Mouse (Mus musculus): ENCODE measurements around the gene Slc15a1. TPM values are rescaled to one million over a fixed set of nuclear protein-coding genes. Genes with fewer than 3 reads are reported as not detected.

The Slc15a1 gene
- 0.14 TPM in 1 of 2 replicates, not detected in the other for polyA plus RNA-seq (2015; fragmentation: Nextera tagmentation; extraction: Ambion mirVana)

DNA sequence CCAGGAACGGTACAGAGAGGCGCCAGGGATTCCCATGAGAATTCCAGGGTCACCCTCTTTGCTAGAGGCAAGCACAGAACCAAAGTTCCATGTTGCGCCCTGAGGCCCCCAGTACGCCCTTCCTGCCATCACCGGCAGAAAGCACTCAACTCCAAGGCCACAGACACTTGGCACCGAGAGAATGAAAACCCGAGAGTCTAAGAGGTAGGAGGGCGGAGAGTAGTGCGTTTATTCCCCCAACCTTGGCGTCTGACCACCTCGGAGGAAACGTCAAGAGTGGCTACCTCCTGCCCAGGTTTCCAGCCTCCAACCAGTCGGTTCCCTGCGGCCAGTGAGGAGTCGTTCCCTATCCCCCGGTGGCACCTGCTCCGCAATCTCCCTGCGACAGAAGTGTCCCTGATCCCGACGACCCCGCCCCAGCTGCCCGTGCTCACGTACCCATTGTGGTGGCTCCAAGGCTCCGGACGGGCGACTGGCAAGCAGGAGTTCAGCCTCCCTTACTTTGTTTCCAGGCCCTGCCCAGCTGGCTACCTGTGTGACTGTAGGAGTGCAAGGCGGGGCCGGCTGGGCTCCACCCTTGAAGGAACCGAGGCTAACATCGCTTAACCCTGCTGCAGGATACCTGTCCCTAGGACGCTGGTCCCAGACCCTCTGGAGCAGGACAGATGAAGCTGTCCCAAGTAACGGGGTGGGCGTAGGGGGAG lies at the start of gene Slc15a1:
Gene Slc15a1, minus strand, starts transcription at position 472 of the 704 bp plus-strand sequence.
- ATAC-seq, result no peak
- H3K4me3 ChIP-seq, result peak within 1 kb of the TSS; percentile 21
- WGBS, result 10% methylated on average over 33 of the region's 33 CpGs

DNA sequence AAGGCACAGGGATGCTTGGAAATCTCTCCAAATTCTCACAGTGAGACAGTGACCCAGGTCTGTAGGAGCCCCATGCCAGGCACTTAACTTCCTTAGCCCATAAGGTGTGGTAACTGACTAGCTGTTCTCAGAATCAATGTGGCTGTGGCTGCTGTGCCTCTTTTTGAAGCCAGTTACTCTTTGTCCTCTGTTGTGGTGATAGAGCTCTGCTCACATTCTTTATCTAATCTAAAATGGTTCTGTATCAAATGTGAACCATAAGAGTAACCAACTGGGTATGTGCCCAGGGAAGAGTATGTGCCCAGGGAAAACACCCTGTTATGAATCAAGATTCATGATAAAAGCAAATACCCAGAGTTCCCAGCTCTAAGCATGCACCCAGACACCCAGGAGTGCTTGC lies 48.7 kb upstream of the Slc15a1 start:
- H3K27me3 ChIP-seq, result no peaks in the 10 kb centered on the region
- H3K9ac ChIP-seq, result no peak overlapping the region
- no peak overlapping the region for H3K4me3 ChIP-seq
- peaks cover 4% of the 10 kb centered on the region; the same call in 1 of the 2 replicates for H3K36me3 ChIP-seq (ENCODE audit: poor library complexity, severe bottlenecking)
- no peak for ATAC-seq
- H3K4me1 ChIP-seq, result no peaks in the 10 kb centered on the region
- no peak overlapping the region for H3K4me2 ChIP-seq
- H3K27ac ChIP-seq, result no peak overlapping the region
- no peaks in the 10 kb centered on the region for H3K9me3 ChIP-seq (replicated peaks)

More for the DNA sequence above, at the start of gene Slc15a1:
- Histone ChIP-seq H3K4me2 (peak within 1 kb of the TSS; percentile 47), H3K27me3 (peaks cover 34% of the 10 kb centered on the region), H3K36me3 (ENCODE audit: poor library complexity, severe bottlenecking) (no peaks in the 10 kb centered on the region), H3K4me1 (peaks cover 5% of the 10 kb centered on the region; the same call in 1 of the 2 replicates), H3K27ac (no peak within 1 kb of the TSS), H3K9me3 (replicated peaks) (no peaks in the 10 kb centered on the region), H3K9ac (no peak within 1 kb of the TSS)

DNA sequence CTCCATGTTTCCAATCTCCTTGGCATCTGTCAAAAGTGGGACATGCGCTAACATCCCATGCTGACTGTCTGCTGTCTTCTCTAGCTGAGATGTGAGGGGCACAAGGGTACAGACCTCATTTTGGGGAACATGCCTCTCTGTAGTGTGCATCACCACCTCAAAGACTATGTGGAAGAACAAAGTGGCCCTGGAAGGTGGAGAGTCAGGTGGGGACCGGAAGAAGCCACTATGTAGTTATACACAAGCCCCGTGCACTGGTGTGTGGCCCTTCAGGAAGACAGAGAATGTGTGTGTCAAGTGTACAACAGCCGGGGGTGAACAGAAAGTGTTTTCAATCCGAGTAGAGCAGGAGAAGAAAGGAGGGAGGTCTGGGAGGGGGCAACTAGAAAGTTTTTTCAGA lies 47.5 kb upstream of the Slc15a1 start:
- WGBS, result 78% methylated on average over 5 of the region's 5 CpGs
- no peak overlapping the region for H3K9ac ChIP-seq

DNA sequence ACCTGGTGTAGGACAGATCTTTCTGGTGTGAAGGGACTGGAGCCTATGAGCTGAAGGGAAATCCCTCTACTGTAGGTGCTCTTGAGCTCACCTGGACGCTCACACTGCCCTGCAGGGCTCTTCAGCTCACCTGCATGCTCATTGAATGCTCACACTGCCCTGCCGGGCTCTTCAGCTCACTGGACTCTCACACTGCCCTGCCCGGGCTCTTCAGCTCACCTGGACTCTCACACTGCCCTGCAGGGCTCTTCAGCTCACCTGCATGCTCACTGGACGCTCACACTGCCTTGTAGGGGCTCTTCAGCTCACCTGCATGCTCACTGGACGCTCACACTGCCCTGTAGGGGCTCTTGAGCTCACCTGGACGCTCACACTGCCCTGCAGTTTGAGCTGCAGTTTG lies 44.8 kb upstream of the Slc15a1 start:
- no peak overlapping the region for H3K4me3 ChIP-seq
- H3K9me3 ChIP-seq (replicated peaks), result no peaks in the 10 kb centered on the region
- no peaks in the 10 kb centered on the region for H3K27me3 ChIP-seq
- peaks cover 4% of the 10 kb centered on the region; the same call in 1 of the 2 replicates for H3K36me3 ChIP-seq (ENCODE audit: poor library complexity, severe bottlenecking)
- H3K4me2 ChIP-seq, result no peak overlapping the region
- no peak for ATAC-seq
- no peak overlapping the region for H3K9ac ChIP-seq
- WGBS, result 73% methylated on average over 6 of the region's 6 CpGs
- no peaks in the 10 kb centered on the region for H3K4me1 ChIP-seq
- no peak overlapping the region for H3K27ac ChIP-seq

More for the DNA sequence above, 47.5 kb upstream of the Slc15a1 start:
- H3K4me2 ChIP-seq, result no peak overlapping the region
- H3K4me3 ChIP-seq, result no peak overlapping the region
- ATAC-seq, result no peak
- no peaks in the 10 kb centered on the region for H3K27me3 ChIP-seq
- H3K36me3 ChIP-seq (ENCODE audit: poor library complexity, severe bottlenecking), result peaks cover 4% of the 10 kb centered on the region; the same call in 1 of the 2 replicates
- no peaks in the 10 kb centered on the region for H3K4me1 ChIP-seq
- H3K27ac ChIP-seq, result no peak overlapping the region
- H3K9me3 ChIP-seq (replicated peaks), result no peaks in the 10 kb centered on the region

DNA sequence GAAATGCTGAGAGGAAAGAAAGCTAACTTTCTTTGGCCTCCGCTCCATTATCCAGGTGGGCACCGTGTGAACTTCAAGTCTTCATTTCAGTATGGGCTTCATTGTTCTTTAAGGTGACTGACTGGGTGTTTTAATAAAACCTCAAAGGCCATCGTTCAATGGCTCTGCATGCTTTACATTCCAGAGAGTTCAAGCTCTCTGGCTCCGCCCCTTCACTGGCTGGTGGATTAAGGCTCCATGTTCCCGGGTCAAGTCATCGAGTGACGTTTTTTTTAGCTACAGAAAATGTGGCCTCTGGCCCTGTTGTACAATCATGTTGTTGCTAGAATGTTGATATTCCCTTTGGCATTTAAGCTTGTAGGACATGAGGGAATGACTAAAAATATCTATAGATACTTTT lies 42.7 kb upstream of the Slc15a1 start:
- H3K4me2 ChIP-seq, result no peak overlapping the region
- 33% methylated on average over 7 of the region's 7 CpGs for WGBS
- no peak overlapping the region for H3K27ac ChIP-seq
- ATAC-seq, result no peak
- H3K9ac ChIP-seq, result no peak overlapping the region
- no peak overlapping the region for H3K4me3 ChIP-seq
- no peaks in the 10 kb centered on the region for H3K4me1 ChIP-seq
- no peaks in the 10 kb centered on the region for H3K9me3 ChIP-seq (replicated peaks)
- H3K36me3 ChIP-seq (ENCODE audit: poor library complexity, severe bottlenecking), result peaks cover 4% of the 10 kb centered on the region; the same call in 1 of the 2 replicates
- H3K27me3 ChIP-seq, result no peaks in the 10 kb centered on the region

DNA sequence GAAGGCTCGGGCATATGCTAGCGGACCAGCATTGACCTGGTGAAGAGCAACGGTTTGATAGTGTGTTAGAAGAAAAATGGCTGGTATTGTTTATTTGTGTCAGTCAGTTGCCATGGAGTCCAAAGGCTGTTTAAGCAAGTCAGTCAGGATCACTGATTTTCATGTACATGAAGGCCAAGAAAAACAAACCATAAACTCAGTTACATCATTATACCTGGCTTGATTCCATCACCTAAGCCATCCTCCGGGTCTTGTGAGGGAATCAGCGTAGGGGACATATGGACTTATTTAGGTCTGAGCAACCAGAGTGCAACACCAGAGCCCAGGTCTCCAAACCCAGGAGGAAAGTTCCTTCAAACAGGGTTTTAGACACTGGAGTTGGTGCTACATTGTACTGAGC lies 41.6 kb upstream of the Slc15a1 start:
- Histone ChIP-seq H3K9ac (no peak overlapping the region), H3K4me2 (no peak overlapping the region), H3K9me3 (replicated peaks) (no peaks in the 10 kb centered on the region), H3K27me3 (no peaks in the 10 kb centered on the region), H3K4me3 (no peak overlapping the region), H3K27ac (no peak overlapping the region), H3K36me3 (ENCODE audit: poor library complexity, severe bottlenecking) (peaks cover 4% of the 10 kb centered on the region; the same call in 1 of the 2 replicates), H3K4me1 (no peaks in the 10 kb centered on the region)
- WGBS, result 97% methylated on average over 5 of the region's 5 CpGs
- ATAC-seq, result no peak

DNA sequence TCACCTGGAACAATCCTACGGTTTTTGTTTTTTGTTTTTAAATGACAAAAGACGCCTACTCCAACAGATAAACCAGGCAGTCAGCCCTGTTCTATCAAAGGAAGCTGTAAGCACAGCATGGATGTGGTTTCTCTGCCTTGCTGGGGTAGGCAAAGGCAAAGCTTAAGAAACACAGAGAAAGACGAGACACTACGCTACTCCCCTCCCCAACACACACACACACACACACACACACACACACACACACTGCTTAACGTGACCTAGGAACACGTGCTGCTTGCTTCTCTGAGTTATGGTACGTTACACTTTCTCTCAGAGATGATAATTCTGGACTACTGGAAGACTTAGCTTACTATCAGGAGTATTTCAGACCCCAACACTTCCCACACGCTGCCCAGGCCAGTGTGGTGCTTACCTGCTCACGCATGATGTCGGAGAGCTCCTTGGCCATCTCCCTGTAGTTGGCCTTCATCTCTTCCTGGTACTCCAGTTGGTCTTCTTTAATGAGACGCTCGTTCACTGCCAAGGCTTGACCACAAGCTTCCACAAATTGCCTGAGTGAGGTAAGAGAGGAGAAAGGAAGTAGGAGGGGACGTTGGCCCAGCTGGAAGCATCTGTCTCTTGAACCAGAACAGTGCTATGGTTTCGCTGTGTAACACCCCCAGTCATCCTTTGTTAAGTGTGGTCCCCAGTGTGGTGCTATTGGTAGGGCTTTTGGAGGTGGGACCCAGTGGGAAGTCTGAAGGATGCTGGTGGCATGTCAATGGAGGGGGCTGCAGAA lies 40.7 kb upstream of the Slc15a1 start:
- Histone ChIP-seq H3K9ac (no peak overlapping the region), H3K4me1 (no peaks in the 10 kb centered on the region), H3K4me3 (no peak overlapping the region), H3K27ac (no peak overlapping the region), H3K9me3 (replicated peaks) (no peaks in the 10 kb centered on the region), H3K4me2 (no peak overlapping the region), H3K27me3 (no peaks in the 10 kb centered on the region), H3K36me3 (ENCODE audit: poor library complexity, severe bottlenecking) (peaks cover 4% of the 10 kb centered on the region; the same call in 1 of the 2 replicates)
- 84% methylated on average over 14 of the region's 14 CpGs for WGBS
- ATAC-seq, result no peak

DNA sequence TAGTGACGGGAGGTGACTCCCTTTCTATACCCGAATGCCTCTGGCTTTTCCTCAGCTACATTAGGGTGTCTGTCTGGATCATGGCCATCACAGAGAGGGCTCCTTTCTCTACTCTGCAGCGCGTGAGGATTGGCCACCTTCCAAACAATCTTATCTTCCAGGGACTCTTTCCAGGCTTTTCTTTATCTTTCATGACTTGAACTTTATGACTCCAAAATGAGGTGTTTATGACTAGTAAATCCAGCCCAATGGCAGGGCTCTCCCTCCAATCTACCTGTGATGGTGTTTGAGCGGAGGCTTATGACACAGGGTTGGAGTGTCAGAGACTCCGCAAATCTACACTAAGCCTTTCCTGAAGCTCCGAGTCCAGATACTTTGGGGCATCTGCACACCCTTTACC lies 36.2 kb upstream of the Slc15a1 start:
- 88% methylated on average over 7 of the region's 7 CpGs for WGBS
- no peaks in the 10 kb centered on the region for H3K9me3 ChIP-seq (replicated peaks)
- no peak overlapping the region for H3K9ac ChIP-seq
- no peak overlapping the region for H3K4me3 ChIP-seq
- H3K36me3 ChIP-seq (ENCODE audit: poor library complexity, severe bottlenecking), result no peaks in the 10 kb centered on the region
- H3K4me2 ChIP-seq, result no peak overlapping the region
- H3K27ac ChIP-seq, result no peak overlapping the region
- ATAC-seq, result no peak
- H3K27me3 ChIP-seq, result no peaks in the 10 kb centered on the region
- no peaks in the 10 kb centered on the region for H3K4me1 ChIP-seq

DNA sequence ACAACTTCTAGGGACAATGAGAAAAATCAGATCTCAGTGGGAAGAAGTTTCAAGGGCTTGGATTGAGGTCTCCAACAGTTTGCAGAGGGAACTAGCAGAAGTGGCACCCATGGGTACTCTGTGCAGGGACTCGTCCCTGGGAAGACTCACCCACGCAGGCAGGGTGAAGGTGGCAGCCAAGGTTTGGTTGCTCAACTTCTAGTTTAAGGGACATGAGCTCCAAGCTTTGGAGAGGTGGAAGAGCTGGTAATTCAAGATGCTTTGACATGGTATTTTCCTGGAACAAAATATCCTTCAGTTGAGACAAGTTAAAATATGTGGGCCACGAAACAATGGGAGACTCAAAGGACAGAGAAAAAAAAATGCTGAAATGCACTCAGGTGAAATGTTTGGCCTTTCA lies 29.4 kb upstream of the Slc15a1 start:
- WGBS, result 88% methylated on average over 3 of the region's 3 CpGs

DNA sequence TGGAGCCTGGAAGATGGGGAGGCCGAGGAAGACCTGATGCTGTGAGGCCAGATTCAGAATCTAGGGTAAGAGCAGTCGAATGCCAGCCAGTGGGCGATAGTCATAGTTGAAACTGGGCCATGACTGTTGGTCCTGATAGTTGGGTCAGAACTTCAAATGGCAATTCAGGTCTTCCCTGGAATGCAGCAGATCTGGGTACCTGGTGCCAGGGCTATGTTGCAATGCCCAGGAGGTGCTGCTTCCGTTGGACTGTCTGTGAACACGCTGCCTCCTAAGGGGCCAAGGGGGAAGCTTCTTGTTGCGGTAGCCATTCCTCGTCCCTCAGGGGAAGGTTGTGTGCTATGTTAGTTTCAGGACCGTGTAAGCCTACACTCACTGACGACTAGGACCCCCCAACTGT lies 25.8 kb upstream of the Slc15a1 start:
- no peak for ATAC-seq
- Histone ChIP-seq H3K4me2 (no peak overlapping the region), H3K27ac (no peak overlapping the region), H3K36me3 (ENCODE audit: poor library complexity, severe bottlenecking) (no peaks in the 10 kb centered on the region), H3K4me3 (no peak overlapping the region), H3K27me3 (no peaks in the 10 kb centered on the region), H3K9me3 (replicated peaks) (no peaks in the 10 kb centered on the region), H3K9ac (no peak overlapping the region), H3K4me1 (no peaks in the 10 kb centered on the region)
- WGBS, result 85% methylated on average over 9 of the region's 9 CpGs

More for the DNA sequence above, 29.4 kb upstream of the Slc15a1 start:
- Histone ChIP-seq H3K36me3 (ENCODE audit: poor library complexity, severe bottlenecking) (no peaks in the 10 kb centered on the region), H3K9me3 (replicated peaks) (no peaks in the 10 kb centered on the region), H3K27ac (no peak overlapping the region), H3K9ac (no peak overlapping the region), H3K27me3 (no peaks in the 10 kb centered on the region), H3K4me1 (no peaks in the 10 kb centered on the region), H3K4me2 (no peak overlapping the region), H3K4me3 (no peak overlapping the region)
- no peak for ATAC-seq

DNA sequence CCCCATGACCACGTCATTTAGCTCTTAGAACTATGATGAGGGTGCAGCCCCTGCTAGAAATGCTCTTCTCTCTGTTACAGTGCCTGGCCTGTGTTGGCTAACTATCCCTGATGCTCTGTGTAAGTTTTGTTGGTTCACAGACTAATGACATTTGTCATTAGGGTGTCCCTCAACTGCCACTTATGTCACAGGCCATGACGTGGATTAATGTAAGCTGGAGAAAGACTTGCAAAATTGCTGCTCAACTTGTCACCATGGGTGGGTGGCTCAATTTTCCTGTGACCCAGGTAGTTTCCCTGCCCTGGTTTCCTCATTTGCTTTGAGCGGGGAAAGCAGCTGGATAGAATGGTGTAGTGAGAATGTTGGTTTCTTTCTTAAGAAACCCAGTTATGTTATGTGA lies 22.8 kb upstream of the Slc15a1 start:
- Histone ChIP-seq H3K36me3 (ENCODE audit: poor library complexity, severe bottlenecking) (no peaks in the 10 kb centered on the region), H3K27ac (no peak overlapping the region), H3K4me3 (no peak overlapping the region), H3K4me2 (no peak overlapping the region), H3K9me3 (replicated peaks) (no peaks in the 10 kb centered on the region), H3K9ac (no peak overlapping the region), H3K27me3 (no peaks in the 10 kb centered on the region), H3K4me1 (no peaks in the 10 kb centered on the region)
- 86% methylated on average over 3 of the region's 3 CpGs for WGBS
- ATAC-seq, result no peak

DNA sequence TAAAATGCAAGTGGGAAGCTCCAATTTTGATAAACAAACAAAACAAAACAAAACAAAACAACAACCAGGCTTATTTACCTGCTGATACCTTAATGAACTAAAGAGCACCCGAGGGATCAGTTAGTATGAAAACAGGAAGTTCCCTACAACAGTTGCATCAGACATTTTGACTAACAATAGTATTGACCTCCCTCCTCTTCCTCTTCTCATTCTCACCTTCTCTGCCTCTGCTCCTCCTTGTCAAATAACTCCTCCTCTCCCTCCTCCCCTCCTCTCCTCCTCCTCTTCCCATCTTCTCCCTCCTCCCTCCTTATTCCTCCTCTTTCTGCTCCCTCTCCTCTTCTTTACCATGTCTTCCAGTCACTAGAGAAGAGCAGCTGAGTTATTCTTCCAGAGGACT lies 22.1 kb upstream of the Slc15a1 start:
- ATAC-seq, result no peak
- Histone ChIP-seq H3K9ac (no peak overlapping the region), H3K4me1 (no peaks in the 10 kb centered on the region), H3K9me3 (replicated peaks) (no peaks in the 10 kb centered on the region), H3K36me3 (ENCODE audit: poor library complexity, severe bottlenecking) (no peaks in the 10 kb centered on the region), H3K4me3 (no peak overlapping the region), H3K4me2 (no peak overlapping the region), H3K27ac (no peak overlapping the region), H3K27me3 (no peaks in the 10 kb centered on the region)
- WGBS, result 86% methylated on average over 1 of the region's 1 CpGs

Measured in forebrain, embryonic 13.5 days (tissue).